Mouse (Mus musculus) CH12.LX (cell line): ENCODE measurements around the gene Ift43.

Experiments used
- CTCF ChIP-seq, 2 experiments: IDR thresholded peaks in 1 of 2; conservative IDR thresholded peaks in 1 of 2; 2 replicates each; pipeline ENCODE4 v1.5.1; 2011 to 2012; ENCODE audit warnings: low read depth in 2 of 2, low read length in 2 of 2, improper control_type of control experiment in 1 of 2, inconsistent platforms in 1 of 2, mild to moderate bottlenecking in 1 of 2, moderate library complexity in 1 of 2
- ELF1 ChIP-seq: IDR thresholded peaks from 2 replicates; pipeline ENCODE4 v1.6.1; 2014; ENCODE audit warnings: low read depth, mild to moderate bottlenecking, inconsistent platforms, low read length, improper control_type of control experiment
- GABPA ChIP-seq: IDR thresholded peaks from 2 replicates; pipeline ENCODE4 v1.6.1; 2012; ENCODE audit warnings: low read depth, low read length, improper control_type of control experiment, inconsistent platforms; ENCODE audit not compliant: insufficient replicate concordance
- JUN ChIP-seq: IDR thresholded peaks from 2 replicates; pipeline ENCODE4 v1.6.1; 2011; ENCODE audit warnings: low read depth, mild to moderate bottlenecking, low read length, improper control_type of control experiment, moderate library complexity; ENCODE audit not compliant: insufficient read depth
- UBTF ChIP-seq: IDR thresholded peaks from 2 replicates; pipeline ENCODE4 v1.6.1; 2012; ENCODE audit warnings: low read depth, mild to moderate bottlenecking, inconsistent platforms, low read length, improper control_type of control experiment, moderate library complexity

DNA sequence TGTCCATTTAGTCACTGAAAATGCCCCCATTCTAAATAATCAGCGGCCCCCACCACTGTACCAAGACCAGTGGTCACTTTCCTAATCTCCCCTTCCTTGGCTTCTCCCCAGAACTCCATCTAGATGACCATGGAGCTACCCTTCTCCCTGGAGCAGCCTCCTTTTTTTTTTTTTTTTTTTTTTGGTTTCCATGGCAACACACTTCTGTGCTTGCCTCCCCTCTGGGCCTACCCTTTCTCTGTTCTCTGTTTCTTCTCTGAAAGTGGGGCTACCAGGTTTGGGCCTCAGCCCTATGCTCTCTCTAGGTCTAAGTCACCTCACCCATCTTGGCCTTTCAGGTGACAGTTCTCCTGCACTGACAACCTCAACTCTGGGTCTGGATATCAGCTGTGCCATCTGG is 100.1 kb downstream of the Ift43 start:
- TF ChIP-seq CTCF (conservative IDR thresholded peaks at IDR 0.05 in 1 of 2, IDR thresholded peaks at IDR 0.05 in 1 of 2; ENCODE audit: low read depth in 2 of 2, low read length in 2 of 2) (no peak), JUN (no peak), UBTF (no peak), GABPA (no peak), ELF1 (no peak)
